Mouse (Mus musculus) intestine, embryonic 16.5 days (tissue): Measurements from ENCODE around the gene Fes. TPM values are rescaled to one million over a fixed set of nuclear protein-coding genes. Genes with fewer than 3 reads are reported as not detected.

Experiments used
- ATAC-seq: fragments of 200-750 bp; cut with Nextera tagmentation; 2 replicates; pipeline ENCODE4 v1.8.0; 2017; ENCODE audit warnings: moderate TSS enrichment, moderate library complexity
- H3K27ac ChIP-seq: fragments of 300-500 bp; sonication (generic); 2 replicates; pipeline ENCODE4 v1.5.1; 2014; ENCODE audit warnings: mild to moderate bottlenecking, low read length
- H3K27me3 ChIP-seq: fragments of 300-500 bp; sonication (generic); replicated peaks from 2 replicates; pipeline ENCODE4 v1.6.1; 2014; ENCODE audit warnings: low read length, control low read depth, mixed read lengths; ENCODE audit not compliant: control insufficient read depth, insufficient read depth
- H3K36me3 ChIP-seq: fragments of 300-500 bp; sonication (generic); 2 replicates; pipeline ENCODE4 v1.6.1; 2014; ENCODE audit warnings: low read length, control low read depth; ENCODE audit not compliant: control insufficient read depth, insufficient read depth
- H3K4me1 ChIP-seq: fragments of 300-500 bp; sonication (generic); 2 replicates; pipeline ENCODE4 v1.6.1; 2014; ENCODE audit warnings: low read length, control low read depth, mixed read lengths; ENCODE audit not compliant: control insufficient read depth, insufficient read depth
- H3K4me2 ChIP-seq: fragments of 300-500 bp; sonication (generic); 2 replicates; pipeline ENCODE4 v1.6.1; 2014; ENCODE audit warnings: low read depth, low read length, control low read depth
- H3K4me3 ChIP-seq: fragments of 300-500 bp; sonication (generic); 2 replicates; pipeline ENCODE4 v1.5.1; 2014; ENCODE audit warnings: mild to moderate bottlenecking, low read length
- H3K9ac ChIP-seq: fragments of 300-500 bp; sonication (generic); 2 replicates; pipeline ENCODE4 v1.6.1; 2014; ENCODE audit warnings: low read depth, low read length
- H3K9me3 ChIP-seq: fragments of 300-500 bp; sonication (generic); 2 replicates; pipeline ENCODE4 v1.6.1; 2016; ENCODE audit warnings: low read length, control low read depth; ENCODE audit not compliant: control insufficient read depth
- WGBS: fragments of 180-500 bp; shearing (Covaris S2); extraction: QIAGEN DNeasy Blood & Tissue Kit; methylation state at CpG from one replicate; pipeline ENCODE4 v1.1.7; 2014; 5-methylcytosine and 5-hydroxymethylcytosine counted together
- polyA plus RNA-seq: library from polyadenylated mRNA; unstranded; fragments of >200 nt; fragmentation: Nextera tagmentation; extraction: Ambion mirVana; gene quantifications from 2 replicates; pipeline ENCODE4 v1.2.1, GENCODE M21; 2015

The Fes gene
- polyA plus RNA-seq, 1 experiment from 2014 or later, result 11.6 TPM

DNA sequence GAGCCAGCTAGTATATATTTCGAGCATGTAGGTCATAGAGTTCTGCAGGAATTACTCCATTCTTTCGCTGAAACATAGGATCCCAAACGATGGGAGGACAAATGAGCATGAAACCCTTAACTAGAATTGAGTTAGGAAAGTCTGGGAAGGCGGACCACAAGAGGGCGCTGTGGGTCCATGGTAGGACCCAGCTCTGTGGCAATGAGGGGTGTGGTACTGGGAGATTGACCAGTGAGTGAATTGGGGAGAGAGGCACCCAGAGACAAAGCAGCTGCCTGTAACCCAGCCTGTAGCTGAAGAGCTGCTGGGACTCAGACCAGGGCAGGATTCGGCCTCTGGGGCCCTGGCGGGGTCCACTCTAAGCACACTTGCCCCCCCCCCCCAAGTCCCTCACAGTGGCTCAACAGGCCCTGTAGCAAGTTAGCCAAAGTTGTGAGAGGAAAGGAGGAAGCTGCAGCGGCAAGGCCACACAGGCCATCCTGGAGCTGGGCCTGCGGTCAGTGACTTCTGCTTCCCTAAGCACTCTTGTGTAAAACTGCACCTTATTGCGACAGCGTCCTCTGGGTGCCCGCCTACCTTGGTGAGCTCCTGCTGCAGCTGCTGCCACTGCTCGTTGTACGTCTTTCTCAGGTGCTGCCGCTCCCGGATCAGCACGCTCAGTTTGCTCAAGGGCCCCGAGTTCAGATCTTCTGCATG lies 1.4 kb downstream of the Fes start:
- Histone ChIP-seq H3K27me3 (no peaks in the 10 kb centered on the region), H3K27ac (peak overlapping the region; percentile 80; the same call in 1 of the 2 replicates), H3K4me1 (peaks cover 21% of the 10 kb centered on the region), H3K36me3 (peaks cover 10% of the 10 kb centered on the region; the same call in 1 of the 2 replicates), H3K9me3 (no peaks in the 10 kb centered on the region), H3K4me2 (peak overlapping the region; percentile 52), H3K9ac (peak overlapping the region; percentile 72), H3K4me3 (peak overlapping the region; percentile 45)
- peak; percentile 75 for ATAC-seq
- WGBS, result 42% methylated on average over 18 of the region's 18 CpGs

DNA sequence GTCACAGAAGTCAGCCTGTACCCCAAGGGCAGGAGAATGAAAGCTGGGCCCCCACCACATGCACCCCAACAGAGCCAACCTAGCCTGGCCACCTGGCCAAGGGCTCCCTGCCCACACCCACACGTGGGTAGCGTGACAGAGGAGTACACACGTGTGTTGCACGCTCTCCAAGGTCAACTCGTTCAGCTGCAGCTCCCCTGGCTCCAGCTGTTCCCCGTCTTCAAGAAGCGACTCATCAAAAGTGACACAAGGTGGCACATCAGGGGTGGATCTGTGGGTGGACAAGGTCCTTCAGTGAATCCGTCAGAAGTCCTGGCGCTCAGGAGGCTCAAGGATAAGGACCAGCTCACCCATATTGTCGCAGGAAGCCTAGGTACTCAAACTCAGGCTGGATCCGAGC lies 4.8 kb downstream of the Fes start:
- ATAC-seq, result no peak
- no peak overlapping the region for H3K9ac ChIP-seq
- WGBS, result 70% methylated on average over 11 of the region's 11 CpGs

DNA sequence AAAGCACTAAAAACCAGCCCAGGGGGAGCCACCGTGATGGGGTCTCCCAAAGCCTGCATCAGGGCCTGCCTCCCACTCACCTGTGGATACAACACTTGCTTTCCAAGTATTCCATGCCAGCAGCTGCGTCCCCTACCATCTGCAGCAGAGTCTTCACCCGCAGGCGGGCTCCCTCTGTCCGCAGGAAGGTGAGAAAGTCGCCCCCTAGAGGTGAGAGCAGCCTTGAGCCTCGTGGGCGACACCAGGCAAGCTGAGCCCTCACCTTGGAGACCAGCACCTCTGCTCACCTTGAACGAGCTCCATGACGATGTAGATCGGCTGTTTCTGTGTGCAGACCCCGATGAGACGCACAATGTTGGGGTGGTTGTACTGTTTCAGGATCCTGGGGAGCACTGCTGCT lies 8.2 kb downstream of the Fes start:
- Histone ChIP-seq H3K27me3 (no peaks in the 10 kb centered on the region), H3K4me2 (no peak overlapping the region), H3K9me3 (no peaks in the 10 kb centered on the region), H3K27ac (no peak overlapping the region), H3K36me3 (no peaks in the 10 kb centered on the region), H3K9ac (no peak overlapping the region), H3K4me3 (no peak overlapping the region), H3K4me1 (no peaks in the 10 kb centered on the region)
- 59% methylated on average over 13 of the region's 13 CpGs for WGBS
- no peak for ATAC-seq

More for the DNA sequence above, 4.8 kb downstream of the Fes start:
- Histone ChIP-seq H3K27me3 (no peaks in the 10 kb centered on the region), H3K4me2 (no peak overlapping the region), H3K36me3 (no peaks in the 10 kb centered on the region), H3K4me3 (no peak overlapping the region), H3K9me3 (no peaks in the 10 kb centered on the region), H3K27ac (no peak overlapping the region), H3K4me1 (peaks cover 15% of the 10 kb centered on the region)

DNA sequence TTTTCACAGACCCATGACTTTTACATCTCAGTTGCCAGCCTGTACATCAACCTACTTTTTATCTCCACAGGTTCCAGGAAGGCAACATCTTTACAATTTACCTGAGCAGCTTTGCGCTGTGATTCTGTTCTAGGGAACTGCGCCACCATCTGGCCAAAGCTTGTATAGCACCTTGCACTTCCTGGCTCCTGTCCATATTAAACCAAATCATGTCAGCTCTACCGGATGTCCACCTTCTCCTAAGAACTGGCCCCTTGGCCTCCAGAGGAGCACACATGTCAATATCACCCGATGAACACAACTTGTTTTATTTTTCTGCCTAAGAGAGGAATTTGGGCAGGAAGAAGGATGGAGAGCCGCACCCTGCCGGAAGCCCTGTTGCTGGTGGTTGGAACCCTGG lies 10.3 kb downstream of the Fes start:
- no peaks in the 10 kb centered on the region for H3K36me3 ChIP-seq
- no peak overlapping the region for H3K27ac ChIP-seq
- no peaks in the 10 kb centered on the region for H3K27me3 ChIP-seq
- H3K9me3 ChIP-seq, result no peaks in the 10 kb centered on the region
- H3K9ac ChIP-seq, result no peak overlapping the region
- WGBS, result 23% methylated on average over 6 of the region's 6 CpGs
- H3K4me3 ChIP-seq, result no peak overlapping the region
- no peak for ATAC-seq
- no peaks in the 10 kb centered on the region for H3K4me1 ChIP-seq
- H3K4me2 ChIP-seq, result no peak overlapping the region

DNA sequence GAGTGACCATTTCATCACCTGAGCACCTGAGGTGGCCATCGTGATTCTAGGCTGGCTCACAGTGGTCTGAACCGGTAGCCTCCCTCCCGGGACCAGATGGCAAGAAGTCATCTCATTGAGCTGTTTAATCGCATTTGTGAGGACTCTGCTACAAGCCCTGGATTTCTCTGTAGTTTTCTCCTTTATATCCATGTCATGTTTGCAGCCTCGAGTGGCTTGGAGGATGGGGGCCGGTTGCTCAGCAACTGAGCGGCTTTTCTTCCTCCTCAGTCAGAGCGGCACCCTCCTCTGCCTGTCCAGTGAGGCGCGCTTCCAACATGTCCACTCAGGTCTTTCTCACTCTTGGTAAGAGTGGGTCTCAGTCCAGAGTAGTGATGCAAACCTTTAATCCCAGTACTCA lies 11.6 kb downstream of the Fes start:
- Histone ChIP-seq H3K27me3 (no peaks in the 10 kb centered on the region), H3K36me3 (no peaks in the 10 kb centered on the region), H3K27ac (no peak overlapping the region), H3K4me1 (no peaks in the 10 kb centered on the region), H3K4me3 (no peak overlapping the region), H3K9ac (no peak overlapping the region), H3K4me2 (no peak overlapping the region), H3K9me3 (no peaks in the 10 kb centered on the region)
- WGBS, result 71% methylated on average over 10 of the region's 10 CpGs
- ATAC-seq, result no peak

DNA sequence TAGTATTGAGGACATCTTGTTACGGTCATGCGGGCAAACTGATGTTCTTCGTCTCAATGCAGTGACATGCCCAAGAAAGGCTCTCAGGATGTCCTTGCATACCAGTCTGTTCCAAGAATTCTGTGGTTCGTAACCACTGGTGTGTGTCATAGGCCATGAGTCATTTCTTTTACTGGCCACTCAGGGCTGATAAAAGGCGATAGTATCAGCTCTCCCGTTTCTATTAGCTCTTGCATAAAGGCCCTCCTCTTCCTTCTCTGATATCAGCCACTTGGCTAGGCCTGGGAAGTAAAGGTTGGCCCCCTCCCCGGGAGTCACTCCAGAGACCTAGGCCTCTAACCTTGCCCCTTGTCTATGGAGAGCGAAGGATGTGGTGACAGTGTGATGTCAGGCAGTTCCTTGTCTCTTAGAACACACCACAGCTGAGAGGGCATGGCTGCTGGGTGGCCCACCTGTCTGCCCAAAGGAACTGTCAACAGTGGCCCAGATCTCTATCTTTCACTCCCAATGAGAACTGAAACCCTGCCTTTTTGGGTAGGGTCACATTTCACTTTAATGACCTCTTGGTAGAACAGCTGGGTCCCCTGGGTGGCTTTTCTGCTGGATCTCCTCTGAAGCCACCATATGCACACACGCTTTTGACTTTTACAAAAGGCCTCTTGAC lies 12.2 kb downstream of the Fes start:
- Histone ChIP-seq H3K4me1 (no peaks in the 10 kb centered on the region), H3K4me3 (no peak overlapping the region), H3K9me3 (no peaks in the 10 kb centered on the region), H3K36me3 (no peaks in the 10 kb centered on the region), H3K27ac (no peak overlapping the region), H3K4me2 (no peak overlapping the region), H3K27me3 (no peaks in the 10 kb centered on the region), H3K9ac (no peak overlapping the region)
- peak; percentile 9; the same call in 1 of the 2 replicates for ATAC-seq
- 68% methylated on average over 9 of the region's 9 CpGs for WGBS

DNA sequence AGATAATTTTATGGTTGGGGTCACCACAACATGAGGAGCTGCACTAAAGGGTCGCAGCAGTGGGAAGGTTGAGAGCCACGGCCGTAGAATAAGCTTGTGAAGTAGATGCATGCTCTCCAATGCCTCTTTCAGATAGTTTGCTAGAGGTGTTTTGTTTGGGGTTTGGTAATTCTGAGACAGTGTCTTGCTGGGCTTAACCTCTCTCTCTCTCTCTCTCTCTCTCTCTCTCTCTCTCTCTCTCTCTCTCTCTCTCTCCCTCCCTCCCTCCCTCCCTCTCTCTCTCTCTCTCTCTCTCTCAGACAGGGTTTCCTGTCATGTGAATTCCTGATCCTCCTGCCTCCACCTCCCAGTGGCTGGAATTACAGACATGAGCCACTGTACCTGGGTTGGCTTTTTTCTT lies 13.0 kb downstream of the Fes start:
- Histone ChIP-seq H3K36me3 (no peaks in the 10 kb centered on the region), H3K4me1 (peaks cover 3% of the 10 kb centered on the region), H3K4me2 (no peak overlapping the region), H3K9me3 (no peaks in the 10 kb centered on the region), H3K9ac (no peak overlapping the region; the same call in 1 of the 2 replicates), H3K4me3 (no peak overlapping the region), H3K27ac (no peak overlapping the region), H3K27me3 (no peaks in the 10 kb centered on the region)
- ATAC-seq, result no peak
- 87% methylated on average over 3 of the region's 3 CpGs for WGBS

DNA sequence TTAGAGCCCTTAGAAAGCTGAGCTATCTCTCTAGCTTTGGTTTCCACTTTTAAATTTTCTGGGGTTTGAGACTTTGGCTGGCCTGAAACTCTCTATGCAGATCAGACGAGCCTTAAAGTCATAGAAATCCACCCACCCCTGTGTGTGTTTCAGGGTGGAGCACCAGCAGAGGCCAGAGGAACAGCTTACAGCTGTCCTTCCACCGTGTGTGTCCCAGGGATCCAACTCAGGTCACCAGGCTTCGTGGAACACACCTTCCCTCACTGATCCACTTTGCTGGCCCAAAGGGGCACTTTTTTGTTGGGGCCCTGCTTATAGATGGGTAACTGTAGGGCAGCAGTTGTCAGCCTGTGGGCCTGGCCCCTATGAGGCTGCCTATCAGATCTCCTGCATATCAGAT lies 13.5 kb downstream of the Fes start:
- Histone ChIP-seq H3K9me3 (no peaks in the 10 kb centered on the region), H3K4me2 (no peak overlapping the region)
- WGBS, result 52% methylated on average over 3 of the region's 3 CpGs

DNA sequence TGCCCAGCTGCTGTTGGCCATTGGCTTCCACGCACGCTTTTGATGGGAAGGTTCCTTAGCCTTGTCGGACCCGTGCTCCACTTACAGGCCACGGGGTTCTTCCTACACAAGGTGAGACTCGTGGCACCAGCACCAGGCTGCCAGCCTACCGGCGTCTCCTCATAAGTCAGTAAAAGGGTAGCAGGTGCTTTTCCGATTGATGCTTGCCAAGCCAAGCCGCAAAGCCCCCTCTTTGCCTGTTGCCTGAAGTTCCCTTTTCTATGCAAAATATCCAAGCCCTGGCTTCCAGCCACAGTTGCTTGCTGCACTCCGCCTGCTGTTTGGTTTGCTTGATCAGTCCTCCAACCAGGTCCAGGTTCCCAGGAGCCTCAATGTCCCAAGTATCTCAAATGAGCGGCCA lies 13.9 kb downstream of the Fes start:
- no peak overlapping the region for H3K4me3 ChIP-seq
- no peak overlapping the region for H3K4me2 ChIP-seq
- H3K4me1 ChIP-seq, result peaks cover 10% of the 10 kb centered on the region
- no peaks in the 10 kb centered on the region for H3K36me3 ChIP-seq
- no peaks in the 10 kb centered on the region for H3K9me3 ChIP-seq
- ATAC-seq, result no peak
- WGBS, result 81% methylated on average over 12 of the region's 12 CpGs
- no peak overlapping the region for H3K27ac ChIP-seq
- H3K9ac ChIP-seq, result no peak overlapping the region
- no peaks in the 10 kb centered on the region for H3K27me3 ChIP-seq

More for the DNA sequence above, 13.5 kb downstream of the Fes start:
- Histone ChIP-seq H3K9ac (peak overlapping the region; percentile 29; the same call in 1 of the 2 replicates), H3K27me3 (no peaks in the 10 kb centered on the region), H3K4me3 (no peak overlapping the region), H3K4me1 (peaks cover 8% of the 10 kb centered on the region), H3K27ac (no peak overlapping the region), H3K36me3 (no peaks in the 10 kb centered on the region)
- ATAC-seq, result no peak
